Mouse (Mus musculus) naive thymus-derived CD4-positive, alpha-beta T cell, adult 2 months (primary cell): ENCODE data around the gene Grin3b.

Experiments
- DNase-seq: peaks from one replicate; pipeline ENCODE4 v3.0.0-alpha.2; 2011; ENCODE audit warnings: low read depth

Grin3b gene

DNA sequence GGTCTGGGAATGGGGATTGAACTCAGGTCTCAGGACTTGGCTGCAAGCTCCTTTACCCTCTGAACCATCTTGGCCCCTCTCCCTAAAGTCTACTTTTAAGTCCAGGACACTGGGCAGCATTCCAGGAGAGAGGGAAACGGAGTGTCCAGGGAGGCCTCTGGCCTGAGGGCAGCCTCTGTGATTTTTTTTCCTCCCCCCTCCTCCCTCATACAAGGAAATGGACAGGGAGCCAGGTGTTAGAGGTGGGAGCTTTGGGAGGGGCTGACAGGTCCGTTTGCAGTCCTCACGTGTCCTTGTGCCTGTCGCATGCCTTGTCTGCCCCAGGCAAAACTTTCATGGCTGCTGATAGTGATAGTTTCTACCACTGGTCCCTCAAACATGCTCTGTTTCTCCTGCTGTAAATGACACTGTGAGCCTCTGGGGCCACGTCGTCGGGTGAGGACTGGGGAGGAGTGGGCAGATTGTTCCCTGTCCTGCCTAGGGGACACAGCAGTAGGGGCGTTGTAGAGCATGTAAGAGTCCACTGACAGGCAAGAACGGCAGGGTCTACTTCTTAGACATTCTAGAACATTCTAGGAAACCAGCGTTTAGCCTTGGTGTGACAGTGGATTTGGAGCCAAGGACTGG, 34.1 kb upstream of the Grin3b start:
- peak; percentile 8 for DNase-seq

DNA sequence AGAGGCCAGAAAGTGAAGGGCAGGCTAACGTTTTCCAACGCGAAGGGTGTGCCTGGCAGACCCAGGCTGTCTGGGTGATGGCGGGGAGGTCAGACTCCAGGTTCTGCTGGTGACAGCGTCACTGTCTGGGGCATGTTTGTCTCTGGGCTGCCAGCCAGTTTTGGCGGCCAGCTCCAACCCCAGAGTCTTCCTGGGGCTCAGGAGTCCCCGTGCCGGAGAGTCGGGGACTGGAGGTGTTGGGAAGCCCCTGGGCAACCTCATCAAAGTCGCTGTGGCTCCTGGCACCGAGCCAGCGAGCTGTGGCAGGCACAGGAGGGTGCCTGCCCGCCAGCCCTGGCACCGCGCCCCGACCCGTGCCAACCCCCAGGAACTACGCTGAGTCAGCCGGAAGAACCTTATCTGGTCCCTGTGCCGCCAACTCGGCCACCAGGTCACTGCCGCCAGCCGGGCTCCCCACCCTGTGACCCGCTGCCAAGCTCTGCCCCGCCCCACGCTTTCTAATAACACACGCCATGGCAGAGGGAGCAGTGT, 33.5 kb upstream of the Grin3b start:
- peak; percentile 90 for DNase-seq

DNA sequence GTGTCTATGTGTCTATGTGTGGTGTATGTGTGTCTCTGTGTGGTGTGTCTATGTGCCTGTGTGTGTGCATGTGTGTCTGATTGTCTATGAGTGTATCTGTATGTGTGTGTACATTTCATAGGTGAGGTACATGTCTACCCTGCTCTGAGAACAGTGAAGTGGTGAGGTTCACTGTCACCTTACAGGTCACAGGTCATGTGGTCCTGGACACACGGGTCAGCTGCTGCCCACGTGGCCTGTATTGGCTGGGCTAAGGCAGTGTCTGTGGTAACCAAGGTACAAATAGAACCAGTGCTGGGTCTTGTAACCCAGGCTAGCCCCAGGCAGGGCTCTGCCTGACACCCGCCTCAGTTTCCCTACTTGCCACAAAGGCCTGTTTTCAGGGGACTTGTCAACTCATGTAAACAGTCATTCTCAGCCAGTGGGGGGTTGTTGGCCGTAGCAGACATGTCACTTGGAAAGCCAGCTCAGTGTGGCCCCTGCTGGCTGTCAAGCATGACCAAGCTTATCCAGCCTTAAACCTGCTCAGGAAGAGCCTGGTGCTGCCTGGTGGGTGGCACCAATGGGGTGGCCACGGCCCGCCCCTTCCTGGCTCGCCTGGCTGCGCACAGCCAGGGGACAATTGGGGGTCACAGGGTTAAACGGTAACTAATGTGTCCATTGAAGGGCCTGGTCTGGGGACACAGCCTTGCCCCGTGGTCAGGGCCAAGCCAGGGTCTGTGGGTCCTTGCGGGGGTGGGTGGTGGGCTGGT, 32.6 kb upstream of the Grin3b start:
- DNase-seq: peak; percentile 44

DNA sequence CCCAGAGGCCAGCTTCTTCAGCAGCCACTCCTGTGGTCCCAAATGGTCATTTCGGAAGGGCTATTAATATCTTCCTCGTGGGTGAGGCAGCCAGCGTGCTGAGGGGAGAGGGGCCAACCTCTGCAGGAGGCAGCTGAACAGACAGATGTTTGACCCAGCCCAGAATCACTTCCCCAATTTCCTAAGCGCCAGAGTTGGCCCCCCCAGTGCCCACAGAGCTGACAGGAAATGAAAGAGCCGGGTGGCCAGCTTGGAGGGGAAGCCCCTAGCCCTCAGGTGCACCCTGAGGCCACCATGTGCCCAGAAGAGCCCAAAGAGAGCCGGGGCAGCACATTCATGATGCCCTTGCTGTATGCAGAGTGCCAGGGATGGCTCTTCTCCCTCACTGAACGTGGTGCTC, 29.8 kb upstream of the Grin3b start:
- no peak for DNase-seq

DNA sequence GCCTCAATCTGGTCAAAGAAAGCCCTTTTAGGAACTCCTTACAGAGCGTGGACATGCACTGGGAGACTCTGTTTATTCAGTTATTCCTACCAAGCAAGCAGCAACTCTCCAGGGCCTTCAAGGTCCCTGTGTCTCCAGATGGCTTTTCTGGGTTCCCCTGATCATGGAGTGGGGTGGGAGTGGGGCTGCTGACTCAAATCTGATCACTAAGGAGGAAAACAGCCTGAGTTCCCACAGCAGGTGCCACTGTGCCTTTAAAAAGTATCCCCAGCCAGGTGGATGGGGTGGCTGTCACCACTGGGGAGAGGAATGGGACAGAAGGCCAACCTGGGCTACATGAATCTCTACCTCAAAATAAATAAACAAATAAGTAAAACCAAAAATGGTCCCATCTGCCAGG, 27.5 kb upstream of the Grin3b start:
- DNase-seq: no peak

DNA sequence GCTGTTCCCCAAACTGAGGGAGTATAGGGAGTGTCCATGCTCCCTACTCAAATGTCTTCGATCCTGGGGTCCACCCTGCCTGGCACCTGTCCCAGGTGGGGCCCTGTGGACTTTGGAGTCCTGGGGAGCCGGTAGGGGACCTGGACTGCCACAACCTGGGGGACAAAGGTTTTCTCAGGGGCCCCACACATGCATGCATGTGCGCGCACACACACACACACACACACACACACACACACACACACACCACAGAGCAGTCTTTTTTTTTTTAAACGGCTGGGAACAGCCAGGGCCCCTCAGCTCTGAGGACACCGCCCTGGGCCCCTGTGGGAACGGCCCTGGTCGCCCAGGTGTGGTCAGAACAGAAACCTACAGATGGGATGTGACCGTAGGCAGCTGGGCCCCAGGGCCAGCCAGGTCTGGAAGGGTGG, 27.0 kb upstream of the Grin3b start:
- no peak for DNase-seq

DNA sequence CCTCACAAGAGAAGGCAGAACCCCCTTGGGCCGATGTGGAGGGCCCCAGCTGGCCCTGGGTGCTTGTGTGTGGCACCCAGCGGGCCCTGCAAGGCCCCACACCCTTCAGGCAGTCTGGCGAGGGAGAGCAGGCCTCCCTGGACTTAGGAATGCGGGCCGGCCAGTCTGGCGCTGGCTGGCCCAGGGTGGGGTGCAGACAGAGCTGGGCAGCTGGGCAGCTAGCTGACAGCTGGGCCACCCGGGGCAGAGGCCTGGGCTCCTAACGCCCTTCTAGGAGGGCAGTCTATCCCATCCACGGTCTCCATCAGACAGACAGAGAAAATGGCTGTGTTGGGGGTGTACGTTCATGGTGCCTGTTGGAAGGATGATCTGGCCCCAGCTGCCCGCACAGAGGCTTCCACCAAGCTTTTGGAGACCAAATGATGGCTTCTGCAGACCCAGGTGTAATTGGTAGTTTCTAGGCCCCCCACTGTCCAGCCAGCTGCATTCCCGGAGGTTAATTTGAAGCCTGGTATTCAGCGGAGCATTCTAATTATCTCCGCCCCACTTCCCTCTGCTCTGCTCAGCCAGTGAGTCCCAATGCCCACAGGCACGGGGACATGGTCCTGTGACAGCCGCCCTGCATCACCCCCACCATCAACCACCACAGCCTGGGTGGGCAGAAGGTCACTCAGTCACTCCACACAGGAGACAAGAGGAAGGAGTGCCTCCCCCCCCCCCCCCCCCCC, 24.8 kb upstream of the Grin3b start:
- DNase-seq: no peak

DNA sequence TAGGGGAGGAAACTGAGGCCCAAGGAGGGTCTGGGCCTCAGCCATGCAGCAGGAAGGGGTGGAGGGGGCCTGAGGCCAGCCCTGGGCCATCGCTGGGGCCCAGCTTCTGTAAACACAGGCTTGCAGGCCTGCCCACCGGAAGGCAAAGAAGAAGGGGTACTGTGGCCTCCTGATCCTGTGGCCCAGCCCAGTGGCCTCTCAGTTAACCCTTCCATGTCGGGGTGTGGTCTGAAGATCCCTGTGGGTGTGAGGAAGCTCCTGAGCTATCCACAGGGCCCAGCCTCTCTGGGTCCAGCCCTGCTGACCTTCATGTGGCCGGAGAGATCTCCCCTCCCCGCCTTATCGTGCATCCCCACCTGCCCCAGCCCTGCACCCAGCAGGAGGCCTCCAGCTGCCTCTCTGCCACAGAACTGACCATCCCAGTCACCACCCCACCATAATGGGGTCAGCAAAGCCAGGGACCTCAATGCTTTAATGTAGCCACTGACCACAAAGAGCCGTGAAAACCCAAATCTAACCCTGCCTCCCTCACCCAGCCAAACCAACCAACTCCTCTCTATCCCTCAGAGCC, 23.7 kb upstream of the Grin3b start:
- DNase-seq: no peak

DNA sequence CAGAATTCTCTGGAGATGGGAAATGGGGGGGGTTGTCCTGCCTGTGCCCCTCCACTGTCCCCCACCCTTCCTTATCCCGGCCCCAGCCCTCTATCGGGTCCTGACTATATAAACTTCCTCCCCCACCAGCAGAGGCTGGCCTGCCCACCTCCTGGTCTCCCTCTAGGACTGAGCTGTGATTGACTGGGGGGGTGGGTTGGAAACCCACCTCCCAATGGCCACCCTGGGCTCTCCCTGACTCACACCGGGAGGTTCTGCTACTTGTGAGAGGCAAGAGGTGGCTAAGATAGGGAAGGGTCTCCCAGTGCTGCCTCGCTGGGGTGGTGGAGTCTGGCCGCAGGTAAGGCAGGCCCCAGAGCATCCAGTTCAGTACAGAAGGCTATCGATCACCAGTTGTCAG, 23.0 kb upstream of the Grin3b start:
- DNase-seq: no peak

DNA sequence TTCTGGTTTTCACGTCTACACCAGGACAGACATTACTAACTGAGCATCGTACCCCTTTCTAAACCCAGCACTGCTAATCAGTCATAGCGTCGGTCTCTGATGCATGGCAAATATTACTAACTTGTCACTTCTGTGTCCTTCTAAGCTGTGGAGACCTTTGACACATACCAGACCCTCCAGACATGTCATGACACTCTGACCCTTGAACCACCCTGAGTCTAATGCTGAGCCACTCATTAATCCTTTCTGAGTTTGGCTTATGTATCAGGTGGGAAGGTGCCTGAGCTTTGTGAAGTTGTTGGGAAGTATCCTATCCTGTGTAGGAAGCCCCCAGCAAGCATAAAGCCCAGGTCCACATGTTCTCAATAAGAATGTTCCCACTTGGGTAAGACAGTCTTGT, 20.6 kb upstream of the Grin3b start:
- no peak for DNase-seq

DNA sequence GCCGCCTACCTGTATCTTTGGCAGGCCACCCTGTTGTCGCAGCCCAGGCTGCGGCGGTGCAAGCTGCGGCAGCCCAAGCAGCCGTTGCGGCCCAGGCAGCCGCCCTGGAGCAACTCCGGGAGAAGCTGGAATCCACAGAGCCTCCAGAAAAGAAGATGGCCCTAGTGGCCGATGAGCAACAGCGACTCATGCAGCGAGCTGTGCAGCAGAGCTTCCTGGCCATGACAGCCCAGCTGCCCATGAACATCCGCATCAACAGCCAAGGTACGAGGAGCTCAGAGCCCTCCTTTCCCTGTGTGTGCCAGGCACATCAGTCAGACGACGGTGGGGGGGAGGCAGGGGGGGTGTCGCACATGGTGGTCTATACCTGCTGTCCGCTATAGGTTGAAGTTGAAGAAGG, 19.9 kb upstream of the Grin3b start:
- DNase-seq: no peak

DNA sequence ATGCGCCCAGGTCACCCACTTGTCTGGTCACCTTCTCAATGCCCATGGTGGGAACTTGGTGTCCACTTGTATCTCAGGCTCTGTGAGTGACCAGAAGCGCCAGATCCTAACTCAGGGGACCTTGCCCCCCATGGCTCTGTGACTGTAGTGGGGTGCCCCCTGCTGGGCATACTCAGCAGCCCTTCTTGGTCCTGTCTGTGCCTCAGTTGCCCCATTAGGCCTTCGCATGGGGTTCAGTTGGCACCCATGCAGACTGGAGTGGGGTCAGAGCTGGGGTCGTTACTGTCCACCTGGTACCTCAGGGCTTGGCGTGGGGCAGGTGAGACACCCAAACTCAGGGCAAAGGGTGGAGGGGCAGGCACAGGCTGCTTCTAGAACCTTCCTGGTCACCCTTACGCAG, 16.6 kb upstream of the Grin3b start:
- DNase-seq: peak; percentile 57

DNA sequence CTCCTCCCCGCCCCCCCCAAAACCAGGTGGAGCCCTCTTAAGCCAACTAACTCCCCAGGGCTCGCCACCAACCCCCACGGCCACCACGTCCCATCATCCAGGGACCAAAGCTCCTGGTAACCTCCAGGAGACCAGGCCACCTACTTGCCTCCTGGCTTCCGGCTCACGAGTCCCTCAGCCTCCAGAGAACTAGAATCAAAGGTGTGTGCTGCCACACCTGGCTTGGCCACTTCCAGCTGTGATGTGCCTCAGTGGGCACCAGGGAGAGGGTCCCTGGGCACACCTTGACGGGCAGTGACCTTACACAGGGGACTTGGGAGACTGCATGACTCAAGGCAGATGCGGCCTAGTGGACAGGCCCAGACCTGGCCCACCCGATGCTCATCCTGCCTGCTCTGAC, 14.8 kb upstream of the Grin3b start:
- no peak for DNase-seq

DNA sequence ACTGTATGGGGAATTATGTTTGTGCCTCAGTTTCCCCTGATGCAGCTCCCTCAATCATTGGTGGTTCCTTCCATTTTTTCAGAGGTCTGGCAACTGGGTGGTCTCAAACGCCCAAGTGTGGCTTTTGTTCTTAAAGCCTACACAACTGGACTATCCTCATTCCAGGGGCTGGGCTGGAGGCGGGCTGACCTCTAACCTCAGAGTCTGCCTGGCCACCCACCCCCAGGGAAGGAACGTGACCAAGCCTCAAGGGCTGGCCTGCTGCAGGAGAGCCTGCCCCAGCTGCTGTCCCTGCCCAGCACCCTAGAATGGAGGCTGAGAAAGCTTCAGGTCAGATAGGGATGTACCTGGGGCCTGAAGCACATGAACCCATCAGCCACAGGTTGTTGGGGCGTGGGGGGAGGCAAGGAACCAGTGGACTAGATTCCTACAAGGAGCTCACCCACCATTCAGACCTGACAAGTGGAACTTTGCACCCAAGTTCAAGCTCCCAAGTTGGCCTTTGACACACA, 13.8 kb upstream of the Grin3b start:
- no peak for DNase-seq

DNA sequence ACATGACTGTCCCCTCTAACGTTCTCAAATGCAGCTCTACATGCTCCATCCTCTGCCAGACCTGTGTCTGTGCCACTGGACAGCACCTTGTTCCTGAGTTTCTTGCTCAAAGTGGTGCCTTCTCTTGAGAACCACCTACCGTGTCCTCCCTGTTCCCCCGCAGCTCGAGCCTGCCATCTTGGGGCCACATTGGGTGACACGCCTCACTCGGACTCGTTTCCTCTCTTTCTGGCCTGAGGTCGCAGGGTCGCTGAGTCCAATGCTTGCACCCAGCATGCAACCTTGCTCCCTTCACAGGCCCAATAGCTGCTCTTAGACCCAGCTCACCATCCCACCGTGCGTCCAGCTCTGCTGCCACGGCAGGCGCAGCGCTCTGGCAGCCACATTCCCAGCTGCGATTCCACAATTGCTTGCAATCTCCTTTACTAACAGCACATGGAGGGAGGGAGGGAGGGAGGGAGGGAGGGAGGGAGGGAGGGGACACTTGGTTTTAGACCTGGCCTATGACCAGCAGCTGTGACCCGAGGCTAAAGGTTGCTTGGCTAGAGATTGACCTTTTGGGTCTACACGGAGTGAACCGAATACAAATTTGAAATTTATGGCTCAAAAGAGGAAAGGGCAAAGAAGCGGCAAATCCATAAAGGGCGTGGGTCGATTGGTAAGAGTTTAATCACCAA, 12.2 kb upstream of the Grin3b start:
- DNase-seq: peak; percentile 81

DNA sequence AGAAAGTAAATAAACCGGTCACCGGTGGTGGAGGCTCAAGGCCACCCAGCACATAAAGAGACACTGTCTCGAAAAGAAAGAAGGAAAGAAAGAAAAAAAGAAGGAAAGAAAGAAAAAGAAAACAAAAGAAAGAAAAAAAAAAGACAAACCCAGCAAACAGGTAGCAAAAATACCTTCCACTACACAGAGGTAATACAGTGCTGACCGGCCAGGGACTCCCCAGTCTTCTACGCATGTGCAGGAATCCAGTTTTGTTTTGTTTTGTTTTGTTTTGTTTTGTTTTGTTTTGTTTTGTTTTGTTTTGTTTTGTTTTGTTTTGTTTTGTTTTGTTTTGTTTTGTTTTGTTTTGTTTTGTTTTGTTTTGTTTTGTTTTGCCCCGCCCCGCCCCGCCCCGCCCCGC, 11.1 kb upstream of the Grin3b start:
- DNase-seq: peak; percentile 63

DNA sequence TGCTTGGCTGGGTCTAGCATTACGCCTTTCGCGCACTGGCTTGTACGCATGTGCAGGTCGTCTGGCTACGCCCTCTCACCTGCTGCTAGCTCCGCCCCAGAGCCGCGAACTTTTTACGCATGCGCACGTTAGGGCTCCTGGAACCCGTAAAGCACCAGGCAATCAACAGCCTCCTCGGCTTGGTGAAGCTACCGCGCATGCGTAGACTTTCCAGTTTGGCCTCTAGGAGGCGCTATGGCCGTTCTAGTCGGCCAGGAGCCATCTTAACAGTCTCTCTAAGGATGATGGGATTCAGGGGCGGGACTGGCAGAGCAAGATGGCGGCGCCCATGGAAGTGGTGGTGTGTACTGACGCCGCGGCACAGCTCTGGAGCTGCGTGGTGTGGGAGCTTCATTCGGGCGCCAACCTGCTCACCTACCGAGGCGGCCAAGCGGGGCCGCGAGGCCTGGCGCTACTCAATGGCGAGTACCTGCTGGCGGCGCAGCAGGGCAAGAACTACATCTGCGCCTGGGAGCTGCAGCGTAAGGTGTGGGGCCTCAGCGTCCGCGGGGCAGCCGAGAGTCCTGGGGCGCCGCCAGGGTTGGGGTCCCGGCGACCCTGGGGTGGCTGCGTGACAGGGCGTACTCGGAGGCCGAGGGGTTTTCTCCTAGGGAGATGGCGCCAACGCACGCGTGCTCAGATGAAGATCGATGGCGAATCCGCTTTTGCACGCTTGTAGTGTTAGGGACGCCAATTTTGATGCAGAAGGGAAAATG, 10.5 kb upstream of the Grin3b start, which contains the start of gene Wdr18:
TSS of gene Wdr18 (plus strand) at position 306 of the 755 bp plus-strand sequence.
- peak; percentile 100 for DNase-seq

DNA sequence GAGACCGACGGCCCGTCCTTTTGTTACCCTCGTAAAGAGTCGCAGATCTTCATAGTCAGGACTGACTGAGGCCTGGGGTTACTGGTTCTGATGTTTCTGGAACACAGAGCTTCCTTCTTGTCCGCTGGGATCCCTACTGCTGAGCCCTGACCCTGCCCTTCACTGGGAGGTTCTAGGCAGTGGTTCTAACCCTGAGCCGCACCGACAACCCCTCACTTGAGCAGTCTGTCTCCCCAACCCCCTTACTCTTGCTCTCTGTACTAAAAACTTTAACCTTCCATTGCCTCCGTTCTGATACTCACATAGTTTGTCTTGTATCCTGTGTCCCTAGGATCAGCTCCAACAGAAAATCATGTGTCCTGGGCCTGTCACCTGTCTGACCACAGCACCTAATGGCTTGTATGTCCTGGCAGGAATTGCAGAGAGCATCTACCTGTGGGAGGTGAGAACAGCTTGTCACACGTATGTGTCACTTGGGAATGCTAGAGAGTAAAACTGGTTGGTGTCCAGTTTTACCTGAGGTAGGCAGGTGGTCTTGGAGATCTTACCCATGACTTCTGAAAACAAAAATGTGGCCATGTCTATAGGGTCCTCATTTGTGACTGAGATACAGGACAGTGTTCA, 9.7 kb upstream of the Grin3b start:
- no peak for DNase-seq

DNA sequence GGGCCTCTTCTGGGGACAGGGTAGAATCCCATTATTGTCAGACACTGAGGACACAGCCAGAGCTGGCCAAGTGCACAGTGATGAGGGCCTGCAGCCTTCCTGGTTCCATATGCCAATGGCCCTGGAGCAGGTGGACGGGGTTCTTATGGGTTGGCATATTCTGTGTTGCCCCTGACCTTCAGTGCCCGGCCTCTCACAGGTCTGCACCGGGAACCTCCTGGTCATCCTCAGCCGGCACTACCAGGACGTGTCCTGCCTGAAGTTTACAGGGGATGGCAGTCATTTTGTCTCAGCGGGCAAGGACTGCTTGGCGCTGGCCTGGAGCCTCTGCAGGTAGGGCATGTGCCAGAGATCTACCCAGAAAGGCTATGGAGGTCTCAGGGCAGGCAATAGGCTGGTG, 5.8 kb upstream of the Grin3b start:
- no peak for DNase-seq

DNA sequence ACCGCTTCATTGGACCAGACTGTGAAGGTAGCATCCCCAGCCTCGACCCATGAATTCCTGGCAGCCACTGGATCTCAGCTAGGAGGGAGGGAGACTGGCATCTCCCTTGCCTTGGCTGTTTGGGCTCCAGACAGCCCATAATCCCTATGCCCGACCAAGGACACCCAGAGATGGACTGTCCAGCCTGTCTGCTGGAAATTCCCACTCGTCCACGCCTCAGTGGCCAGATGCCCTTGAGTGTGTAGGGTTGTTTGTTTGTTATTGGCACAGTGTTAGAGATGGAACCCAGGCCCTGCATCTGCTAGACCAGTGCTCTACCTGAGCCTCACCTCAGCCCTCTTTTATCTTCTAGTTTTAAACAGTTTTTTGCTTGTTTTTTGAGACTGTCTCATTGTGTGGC, 5.2 kb upstream of the Grin3b start:
- no peak for DNase-seq
